Mouse (Mus musculus) lung, postnatal 0 days (tissue): ENCODE results near the gene Sipa1l3.

Experiments
- CTCF ChIP-seq: IDR thresholded peaks from 2 replicates; pipeline ENCODE4 v1.5.1; 2016; ENCODE audit warnings: antibody characterized with exemption, mild to moderate bottlenecking
- EP300 ChIP-seq: IDR thresholded peaks from 2 replicates; pipeline ENCODE4 v1.6.1; 2016; ENCODE audit warnings: antibody characterized with exemption, mild to moderate bottlenecking, control low read depth

- no peak for TF ChIP-seq CTCF
- TF ChIP-seq EP300 = no peak
These were observed 32.7 kb downstream of the Sipa1l3 start for GRCm38 (mm10) chr7:29485721-29486120.
